Mouse (Mus musculus): ENCODE data around the gene Isoc2b.
"Not testable (repeated sequence)": the region's sequence is repeated elsewhere in the genome, so short reads cannot be mapped to it uniquely, and the experiment has no call there.

Gene Isoc2b

DNA sequence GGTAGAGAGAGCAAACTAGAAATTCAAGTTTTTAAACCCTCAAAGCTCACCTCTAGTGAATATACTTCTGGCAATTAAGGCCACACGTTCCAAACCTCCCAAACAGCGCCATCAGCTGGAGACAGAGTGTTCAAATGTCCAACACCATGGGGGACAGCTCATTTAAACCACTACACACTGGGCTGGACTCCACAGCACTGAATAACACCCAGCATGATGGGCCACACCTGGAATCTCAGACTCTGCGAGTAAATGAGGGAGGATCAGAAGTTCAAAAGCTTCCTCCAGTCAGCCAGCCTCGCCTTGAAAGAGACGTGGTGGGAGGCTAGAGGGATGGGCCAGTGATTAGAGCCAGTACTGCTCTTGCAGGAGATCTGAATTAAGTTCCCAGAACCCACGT is at the start of gene Isoc2b:
Gene Isoc2b, minus strand, starts transcription at position 126 of the 400 bp plus-strand sequence.
- DNase-seq (ENCODE audit: low read depth): peak; percentile 32

GRCm38 (mm10) chr7:4919096-4919495 is 49.0 kb upstream of the Isoc2b start:
- DNase-seq (ENCODE audit: low read depth): no peak

DNA sequence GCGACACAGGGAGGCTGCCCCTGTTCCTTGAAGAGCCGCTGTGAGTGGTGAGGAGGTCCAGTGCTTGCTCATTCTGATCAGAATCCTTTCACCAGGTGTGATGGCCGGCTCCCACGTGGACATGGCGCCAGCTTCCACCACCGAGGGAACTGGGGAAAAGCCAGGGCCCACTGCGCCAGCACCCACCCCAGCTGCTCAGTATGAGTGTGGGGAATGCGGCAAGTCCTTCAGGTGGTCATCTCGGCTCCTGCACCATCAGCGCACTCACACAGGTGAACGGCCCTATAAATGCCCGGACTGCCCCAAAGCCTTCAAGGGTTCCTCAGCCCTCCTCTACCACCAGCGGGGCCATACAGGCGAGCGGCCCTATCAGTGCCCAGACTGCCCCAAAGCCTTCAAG is 48.6 kb upstream of the Isoc2b start:
- no peak for DNase-seq (ENCODE audit: low read depth)

DNA sequence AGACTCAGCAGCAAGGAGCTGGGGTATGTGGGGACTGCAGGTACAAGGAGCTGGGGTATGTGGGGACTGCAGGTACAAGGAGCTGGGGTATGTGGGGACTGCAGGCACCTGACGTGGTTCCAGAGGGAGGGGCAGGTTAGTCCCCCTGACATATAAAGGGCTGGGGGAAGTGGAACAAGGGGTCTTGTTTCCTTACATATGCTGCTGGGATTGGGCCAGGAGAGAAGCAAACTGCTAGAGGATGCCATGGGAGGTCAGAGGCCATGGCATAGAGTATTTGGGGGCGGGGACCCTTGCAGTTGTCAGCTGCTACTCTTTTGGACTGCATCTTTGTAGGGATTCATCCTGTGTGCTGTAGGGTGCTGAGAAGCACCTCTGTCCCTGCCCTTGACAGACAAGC is 47.4 kb upstream of the Isoc2b start:
- no peak for DNase-seq (ENCODE audit: low read depth)

DNA sequence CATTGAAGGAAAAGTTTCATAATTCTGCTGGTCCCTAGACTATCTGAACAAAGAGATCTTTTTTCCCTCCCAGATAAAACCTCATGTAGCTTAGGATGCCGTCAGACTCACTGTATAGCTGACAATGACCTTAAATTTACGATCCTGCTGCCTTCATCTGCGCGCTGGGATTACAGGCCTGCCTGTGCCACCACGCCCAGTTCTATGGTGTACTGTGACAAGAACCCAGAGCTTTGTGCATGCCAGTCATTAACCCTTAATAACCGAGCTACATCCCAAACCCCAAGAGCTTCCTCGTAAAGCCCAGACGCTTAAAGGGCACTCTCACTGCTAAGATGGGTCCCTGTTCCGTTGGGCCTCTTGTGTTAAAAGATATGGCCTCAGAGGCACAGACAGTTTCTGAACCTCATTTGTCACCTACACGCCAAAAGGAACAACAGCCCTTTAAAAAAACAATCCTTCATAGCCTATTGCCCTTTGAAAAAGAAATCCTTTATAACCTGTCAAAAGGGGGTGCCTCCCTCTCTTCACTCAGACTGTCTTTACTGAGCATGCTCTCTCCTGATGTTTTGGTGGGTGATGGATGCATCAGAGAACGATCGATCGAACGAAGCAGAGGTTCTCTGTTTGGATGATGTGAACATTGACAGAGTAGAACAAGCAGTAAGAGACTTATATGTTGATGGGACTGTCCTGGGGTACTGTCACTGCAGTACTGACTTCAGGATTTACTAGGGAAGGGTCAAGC is 45.8 kb upstream of the Isoc2b start:
- DNase-seq (ENCODE audit: low read depth): no peak

- DNase-seq (ENCODE audit: low read depth): peak; percentile 96
Observed at GRCm38 (mm10) chr7:4915007-4915665, 45.1 kb upstream of the Isoc2b start, which contains the start of gene Zfp628. Gene Zfp628, plus strand, starts transcription at chr7:4915217.

- DNase-seq (ENCODE audit: low read depth): no peak
Observed at GRCm38 (mm10) chr7:4912248-4912647, 42.2 kb upstream of the Isoc2b start.

DNA sequence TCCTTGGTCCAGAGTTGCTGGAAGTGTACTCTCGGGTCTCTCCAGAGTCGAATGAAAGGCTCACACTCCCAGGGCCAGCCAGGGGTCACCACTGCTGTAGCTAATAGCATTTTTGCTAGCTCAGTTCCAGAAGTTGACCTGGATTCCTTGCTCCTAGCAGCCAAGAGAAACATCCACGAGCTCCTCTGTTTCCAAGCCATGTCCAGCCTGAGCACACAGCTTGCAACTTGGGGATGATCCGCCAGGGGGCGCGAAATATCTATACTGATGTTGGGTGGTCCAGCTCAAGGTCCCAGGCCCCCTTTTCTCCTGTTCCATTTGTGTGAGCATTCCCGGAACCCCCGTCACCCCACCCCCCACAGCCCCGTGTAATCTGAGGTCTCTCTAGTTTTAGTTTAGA is 41.5 kb upstream of the Isoc2b start:
- peak; percentile 82 for DNase-seq (ENCODE audit: low read depth)

DNA sequence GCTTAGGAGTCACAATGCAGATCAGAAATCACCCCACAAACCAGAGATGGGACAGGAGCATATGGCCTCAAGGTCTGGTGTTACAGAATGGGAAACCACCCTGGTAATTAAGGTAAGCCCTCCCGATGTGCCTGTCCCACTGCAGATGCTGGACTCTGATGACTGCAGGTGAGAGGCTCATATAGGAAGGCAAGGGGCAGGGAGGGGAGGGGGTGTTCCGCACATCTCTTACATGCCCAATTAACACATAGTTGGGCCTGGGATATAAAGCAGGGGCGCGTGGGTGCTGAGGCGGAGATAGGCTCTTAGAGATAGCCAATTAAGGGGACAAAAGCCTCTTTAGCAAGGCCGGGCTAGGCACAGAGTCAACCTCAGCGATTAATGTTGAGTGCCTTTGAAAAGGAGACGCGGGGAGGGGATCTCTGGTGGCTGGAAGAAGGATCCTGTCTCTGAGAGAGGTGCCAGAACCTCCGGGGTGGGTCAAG is 36.5 kb upstream of the Isoc2b start, which contains the start of gene Gm36210:
Gene Gm36210, minus strand, starts transcription at position 51 of the 485 bp plus-strand sequence.
- no peak for DNase-seq (ENCODE audit: low read depth)

DNA sequence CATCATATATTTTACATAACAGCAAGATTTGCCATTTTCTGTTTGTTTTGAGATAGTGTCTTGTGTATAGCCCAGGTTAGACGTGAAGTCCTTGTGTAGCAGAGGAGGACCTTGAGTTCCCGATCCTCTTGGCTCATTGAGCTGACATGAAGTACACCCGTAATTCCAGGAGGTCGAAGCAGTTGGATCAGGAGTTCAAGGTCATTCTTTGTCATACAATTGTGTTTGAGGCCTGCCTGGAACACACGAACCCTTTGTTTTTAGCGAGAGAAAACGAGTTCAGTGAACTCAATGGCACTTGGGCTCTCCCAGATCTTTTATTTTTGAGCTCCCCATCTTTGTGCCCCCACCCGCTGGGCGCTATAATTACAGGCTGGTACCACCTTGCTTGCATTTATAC is 32.3 kb upstream of the Isoc2b start:
- DNase-seq (ENCODE audit: low read depth): no peak

GRCm38 (mm10) chr7:4901171-4901570 is 31.1 kb upstream of the Isoc2b start:
- peak; percentile 41 for DNase-seq (ENCODE audit: low read depth)

GRCm38 (mm10) chr7:4900523-4900851 is 30.4 kb upstream of the Isoc2b start:
- no peak for DNase-seq (ENCODE audit: low read depth)

GRCm38 (mm10) chr7:4899649-4900522 is 29.8 kb upstream of the Isoc2b start:
- no peak for DNase-seq (ENCODE audit: low read depth)

- DNase-seq (ENCODE audit: low read depth): no peak
Observed at GRCm38 (mm10) chr7:4898851-4899648, 29.0 kb upstream of the Isoc2b start.

DNA sequence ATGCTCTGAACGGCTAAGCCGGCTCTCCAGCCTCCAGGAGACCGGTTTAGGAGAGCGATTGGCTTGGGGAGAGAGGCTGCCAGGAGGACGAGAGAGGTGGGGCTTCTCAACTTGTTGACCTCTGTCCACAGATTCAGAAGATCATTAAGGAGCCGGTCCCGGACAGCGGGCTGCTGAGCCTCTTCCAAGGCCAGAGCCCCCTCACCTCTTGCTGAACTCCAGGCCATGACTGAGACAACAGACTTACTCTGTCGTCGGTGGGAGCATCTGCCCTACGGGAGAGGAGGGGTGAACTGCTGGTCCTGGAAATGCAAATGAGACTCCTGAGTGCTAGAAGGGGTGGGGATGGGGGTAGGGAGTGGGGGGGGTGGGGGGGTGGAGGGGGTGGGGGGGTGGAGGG is 25.1 kb upstream of the Isoc2b start:
- DNase-seq (ENCODE audit: low read depth): no peak

GRCm38 (mm10) chr7:4886680-4887079 is 16.6 kb upstream of the Isoc2b start:
- peak; percentile 62 for DNase-seq (ENCODE audit: low read depth)

DNA sequence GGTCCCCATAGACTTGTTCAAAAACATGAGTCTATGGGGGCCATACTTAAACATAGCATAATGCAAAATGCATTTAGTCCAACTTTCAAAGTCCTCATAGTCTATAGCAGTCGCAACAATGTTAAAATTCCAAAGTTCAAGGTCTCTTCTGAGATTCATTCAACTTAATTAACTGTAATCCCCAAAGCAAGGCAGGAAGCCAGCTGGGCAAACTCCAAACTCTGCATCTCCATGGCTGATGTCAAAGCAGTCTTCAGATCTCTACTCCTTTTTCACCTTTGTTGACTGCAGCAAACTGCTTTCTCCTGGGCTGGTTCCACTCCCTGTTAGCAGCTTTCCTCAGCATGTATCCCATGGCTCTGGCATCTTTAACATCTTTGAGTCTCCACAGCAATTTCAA is 9.0 kb upstream of the Isoc2b start:
- DNase-seq (ENCODE audit: low read depth): not testable (repeated sequence)

GRCm38 (mm10) chr7:4878186-4878585 is 8.1 kb upstream of the Isoc2b start:
- peak; percentile 49 for DNase-seq (ENCODE audit: low read depth)

GRCm38 (mm10) chr7:4877226-4877625 is 7.2 kb upstream of the Isoc2b start:
- no peak for DNase-seq (ENCODE audit: low read depth)

GRCm38 (mm10) chr7:4876753-4877221 is 6.7 kb upstream of the Isoc2b start, which contains the start of gene Isoc2a:
Gene Isoc2a, plus strand, starts transcription at chr7:4877153.
- DNase-seq (ENCODE audit: low read depth): peak; percentile 96

GRCm38 (mm10) chr7:4866631-4867180 is 3.4 kb downstream of the Isoc2b start:
- DNase-seq (ENCODE audit: low read depth): no peak
